Mouse (Mus musculus): ENCODE results near the gene Cyp1b1. TPM values are rescaled to one million over a fixed set of nuclear protein-coding genes. Genes with fewer than 3 reads are reported as not detected.

Gene Cyp1b1
- total RNA-seq, 2 experiments from 2014 or later, result 3.3 to 4.2 TPM

DNA sequence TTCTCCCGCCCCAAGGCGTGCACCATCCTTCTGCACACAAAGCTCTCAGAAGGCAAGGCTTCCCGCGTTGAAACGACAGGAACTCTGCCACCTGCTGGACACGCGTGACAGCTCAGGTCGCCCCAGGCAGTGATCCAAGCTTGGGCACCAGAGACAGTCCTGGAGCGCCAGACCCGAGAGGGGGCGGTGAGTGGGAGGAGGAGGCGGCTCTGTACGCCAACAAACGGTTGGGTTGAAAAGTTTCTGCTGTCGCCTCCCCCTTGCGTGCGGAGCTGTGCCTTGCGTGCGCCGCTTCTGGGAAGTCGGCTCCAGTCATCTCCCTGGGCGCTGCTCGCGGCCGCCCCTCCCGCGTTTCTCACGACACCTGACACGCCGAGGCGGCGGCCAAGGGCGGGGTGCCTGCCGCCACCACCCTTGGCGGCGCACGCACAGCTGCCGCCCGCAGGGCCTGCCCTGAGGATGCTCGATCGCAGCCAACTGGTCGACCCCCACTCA lies 835 bp upstream of the Cyp1b1 start:
- peak; percentile 83 to 87 for DNase-seq (ENCODE audit: low spot score in 2 of 2)
- intact Hi-C loops (cut with DNase I), result no loop called here

DNA sequence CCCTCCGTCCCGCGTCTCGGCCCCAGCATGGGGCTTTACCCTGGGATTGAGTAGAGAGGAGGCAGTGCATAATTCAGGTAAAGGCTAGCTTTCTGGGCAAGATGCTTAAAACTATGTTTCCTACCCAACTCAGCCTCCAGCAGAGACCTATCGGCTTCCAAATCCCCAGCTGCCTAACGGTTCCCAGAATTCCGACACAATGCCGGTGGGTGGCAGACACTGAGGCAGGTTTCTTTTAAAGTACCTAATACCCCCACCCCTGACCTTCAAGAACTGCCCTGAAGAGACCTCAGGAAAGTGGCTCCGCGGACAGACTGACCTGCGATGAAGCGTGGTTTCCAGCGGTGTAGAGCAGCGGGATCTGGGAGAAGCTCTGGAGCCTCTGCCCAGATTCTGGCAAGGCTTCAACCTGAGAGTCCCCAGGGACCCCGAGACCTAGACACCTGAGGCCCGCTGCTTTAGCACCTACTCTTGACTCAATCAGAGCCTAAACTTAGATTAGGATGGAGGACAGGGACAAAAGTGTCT lies 429 bp downstream of the Cyp1b1 start:
- DNase-seq (ENCODE audit: low spot score in 2 of 2), result no peak
- intact Hi-C loops (cut with DNase I), result no loop called here

DNA sequence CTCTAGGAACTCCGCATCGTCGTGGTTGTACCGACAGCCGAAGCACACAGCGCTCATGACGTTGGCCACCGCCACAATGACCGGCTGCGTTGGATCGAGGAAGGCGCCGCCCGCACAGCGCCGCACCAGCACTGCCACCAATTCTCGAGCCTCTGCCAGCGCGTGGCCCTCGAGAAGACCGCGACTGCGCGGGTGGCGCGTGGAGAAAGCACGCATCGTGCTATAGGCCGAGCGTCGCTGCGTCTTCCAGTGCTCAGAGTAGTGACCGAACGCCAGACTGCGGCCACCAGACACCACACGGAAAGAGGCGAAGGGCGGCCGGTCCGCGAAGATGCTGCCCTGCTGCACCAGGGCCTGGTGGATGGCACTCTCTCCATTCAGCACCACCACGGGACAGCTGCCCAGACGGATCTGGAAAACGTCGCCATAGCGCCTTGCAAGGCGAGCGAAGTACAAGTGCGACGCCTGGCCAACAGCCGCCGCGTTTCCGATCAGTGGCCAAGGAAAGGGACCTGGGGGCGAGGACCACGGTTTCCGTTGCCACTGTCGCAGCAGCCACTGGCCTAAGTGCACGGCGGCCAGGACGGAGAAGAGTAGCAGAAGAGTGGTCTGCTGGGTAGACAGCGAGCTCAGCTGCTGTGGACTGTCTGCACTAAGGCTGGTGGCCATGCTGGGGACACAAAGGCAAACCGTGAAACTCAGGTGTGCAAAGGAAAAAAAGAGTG lies 1.1 kb downstream of the Cyp1b1 start:
- no peak for DNase-seq (ENCODE audit: low spot score in 2 of 2)
- intact Hi-C loops (cut with DNase I), result no loop called here

DNA sequence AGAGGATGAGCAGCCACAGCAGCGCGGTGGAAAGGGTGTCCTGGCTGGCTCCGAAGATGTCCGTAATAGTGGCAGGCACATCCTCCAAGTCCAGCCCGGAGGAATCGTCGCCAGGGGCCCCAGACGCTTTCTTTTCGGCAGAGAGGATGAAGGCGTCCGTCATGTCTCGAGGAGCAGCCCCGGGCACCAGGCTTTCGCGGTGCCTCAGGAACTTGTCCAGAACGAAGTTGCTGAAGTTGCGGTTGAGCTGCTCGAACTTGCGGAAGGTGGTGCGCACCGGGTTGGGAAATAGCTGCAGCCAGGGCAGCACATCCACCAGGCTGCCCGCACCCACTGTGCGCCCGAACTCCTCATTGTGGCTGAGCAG lies 1.6 kb downstream of the Cyp1b1 start:
- intact Hi-C loops (cut with DNase I), result no loop called here
- DNase-seq (ENCODE audit: low spot score in 2 of 2), result no peak

DNA sequence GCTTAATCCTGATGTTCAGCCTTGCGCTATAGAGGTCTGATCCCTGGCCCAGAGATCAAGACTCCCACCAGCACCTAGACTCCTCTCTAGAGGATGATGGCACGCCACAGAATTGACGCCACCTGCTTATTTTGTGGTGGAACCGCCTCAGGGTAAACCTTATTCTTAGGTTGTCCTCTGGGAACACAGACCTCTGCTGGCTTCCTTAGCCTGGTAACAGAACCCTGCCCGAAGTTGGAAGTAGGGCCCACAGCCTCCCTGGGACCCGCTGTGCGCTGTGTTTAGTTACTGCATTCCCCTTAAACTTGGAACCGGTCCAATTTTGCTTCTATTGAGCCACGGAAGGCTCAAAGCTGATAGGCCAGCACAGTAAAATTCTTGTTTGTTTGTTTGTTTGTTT lies 2.3 kb downstream of the Cyp1b1 start:
- no peak for DNase-seq (ENCODE audit: low spot score in 2 of 2)
- intact Hi-C loops (cut with DNase I), result no loop called here

DNA sequence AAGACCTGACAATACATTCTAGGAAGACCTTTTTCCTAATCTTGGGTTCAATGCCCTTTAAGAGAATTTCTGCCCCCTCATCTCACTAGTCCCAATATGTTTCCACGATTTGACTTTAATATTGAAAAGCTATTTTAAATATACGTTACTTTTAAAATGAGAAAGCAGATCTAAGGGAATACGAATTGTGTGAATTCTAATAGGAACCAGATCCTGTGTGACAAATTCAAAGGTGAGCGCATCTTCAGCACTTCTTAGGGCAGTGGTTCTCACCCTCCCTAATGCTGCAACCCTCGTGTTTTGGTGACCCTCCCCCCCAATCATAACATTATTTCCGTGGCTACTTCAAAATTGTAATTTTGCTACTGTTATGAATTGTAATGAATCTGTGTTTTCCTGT lies 2.9 kb downstream of the Cyp1b1 start:
- intact Hi-C loops (cut with DNase I), result no loop called here
- no peak for DNase-seq (ENCODE audit: low spot score in 2 of 2)

DNA sequence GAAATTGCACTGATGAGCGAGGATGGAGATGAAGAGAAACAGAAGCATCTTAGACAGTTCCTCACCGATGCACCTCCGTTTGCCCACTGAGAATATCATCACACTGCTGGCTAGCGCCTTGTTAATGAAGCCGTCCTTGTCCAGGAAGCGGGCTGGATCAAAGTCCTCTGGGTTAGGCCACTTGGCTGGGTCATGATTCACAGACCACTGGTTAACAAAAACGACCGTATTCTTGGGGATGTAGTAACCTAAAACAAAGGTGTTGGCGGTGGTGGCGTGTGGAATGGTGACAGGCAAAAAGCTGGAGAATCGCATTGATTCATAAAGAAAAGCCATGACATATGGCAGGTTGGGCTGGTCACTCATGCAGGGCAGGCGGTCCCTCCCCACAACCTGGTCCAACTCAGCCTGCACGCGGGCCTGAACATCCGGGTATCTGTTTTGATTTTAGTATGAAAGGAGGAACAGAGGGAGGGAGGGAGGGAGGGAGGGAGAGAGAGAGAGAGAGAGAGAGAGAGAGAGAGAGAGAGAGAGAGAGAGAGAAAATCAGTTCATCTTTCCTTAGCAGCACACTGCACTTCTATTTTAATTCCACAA lies 4.5 kb downstream of the Cyp1b1 start:
- intact Hi-C loops (cut with DNase I), result no loop called here

DNA sequence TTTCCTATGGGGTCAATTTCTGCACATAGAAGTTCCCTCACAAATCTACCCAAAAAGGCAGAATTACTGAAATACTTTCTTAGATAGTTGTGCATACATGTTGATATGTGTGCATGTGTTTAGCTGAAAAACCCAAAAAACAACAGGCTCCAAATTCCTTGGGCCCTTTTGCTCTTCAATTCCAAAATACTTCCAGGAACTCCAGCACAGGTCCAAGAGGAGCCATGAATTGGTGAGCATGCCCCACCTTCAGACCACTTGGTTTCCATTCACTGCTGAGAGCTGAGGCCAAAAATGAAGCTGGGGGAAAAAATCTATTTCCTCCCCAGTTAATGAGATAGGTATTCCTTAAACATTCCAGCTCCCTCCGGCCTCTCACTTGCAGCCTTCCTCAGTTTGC lies 5.1 kb downstream of the Cyp1b1 start:
- DNase-seq (ENCODE audit: low spot score in 2 of 2), result no peak
- intact Hi-C loops (cut with DNase I), result no loop called here

More for the DNA sequence above, 4.5 kb downstream of the Cyp1b1 start:
- DNase-seq (ENCODE audit: low spot score in 2 of 2), result no peak

DNA sequence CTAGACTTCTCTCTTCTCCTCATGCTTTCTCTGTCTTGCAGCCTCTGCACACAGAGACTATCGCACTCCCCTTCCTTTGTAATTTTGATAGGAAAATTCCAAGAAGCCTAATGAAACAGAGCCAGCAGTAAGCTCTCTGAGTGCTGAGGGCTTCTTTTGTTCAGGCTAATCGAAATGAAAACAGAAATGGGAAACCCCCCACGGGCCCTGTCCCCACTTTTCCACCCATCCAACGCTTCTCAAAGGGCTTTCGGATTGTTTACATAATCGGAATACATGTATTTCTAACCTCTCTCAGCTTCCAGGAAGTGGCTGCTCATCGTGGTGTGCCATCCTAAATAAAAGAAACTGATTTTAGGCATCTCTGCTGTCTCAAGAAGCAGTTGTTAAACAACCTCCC lies 6.7 kb downstream of the Cyp1b1 start:
- intact Hi-C loops (cut with DNase I), result no loop called here
- no peak for DNase-seq (ENCODE audit: low spot score in 2 of 2)

DNA sequence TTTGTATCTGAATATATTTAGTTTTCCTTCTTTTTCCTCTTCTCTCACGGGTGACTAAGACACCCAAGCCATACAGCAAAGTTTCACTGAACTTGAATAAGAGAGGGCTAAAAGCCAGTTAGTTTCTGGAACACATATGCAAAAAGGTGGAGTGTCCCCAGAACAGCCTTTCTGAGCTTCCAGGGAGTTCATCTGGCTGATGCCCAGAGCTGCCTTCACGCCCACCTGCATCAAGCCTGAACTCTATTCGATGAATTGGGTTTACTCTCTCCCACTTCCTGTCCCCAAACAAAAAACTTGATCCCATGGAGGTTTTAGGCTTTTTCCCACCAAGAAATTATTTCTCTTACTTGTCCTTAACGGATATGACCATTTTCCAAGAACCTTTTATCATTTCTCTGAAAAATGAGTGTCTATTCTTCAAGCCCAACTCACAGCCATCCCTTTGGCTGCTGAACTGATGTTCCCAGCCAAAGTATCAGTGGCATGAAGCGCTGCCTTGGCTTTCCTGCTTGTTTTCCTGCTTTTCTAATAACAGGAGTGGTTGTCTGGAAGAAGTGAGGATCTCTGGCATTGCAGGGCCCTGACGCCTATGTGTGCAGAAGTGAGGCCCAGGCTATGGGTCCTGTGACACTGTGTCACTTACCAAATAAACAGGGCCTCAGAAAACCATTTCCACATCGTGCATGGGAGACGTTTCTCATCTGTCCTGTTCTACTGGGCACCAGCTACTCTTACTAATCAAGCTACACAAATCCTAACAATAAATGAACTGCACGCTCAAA lies 9.0 kb downstream of the Cyp1b1 start:
- intact Hi-C loops (cut with DNase I), result no loop called here
- no peak for DNase-seq (ENCODE audit: low spot score in 2 of 2)

DNA sequence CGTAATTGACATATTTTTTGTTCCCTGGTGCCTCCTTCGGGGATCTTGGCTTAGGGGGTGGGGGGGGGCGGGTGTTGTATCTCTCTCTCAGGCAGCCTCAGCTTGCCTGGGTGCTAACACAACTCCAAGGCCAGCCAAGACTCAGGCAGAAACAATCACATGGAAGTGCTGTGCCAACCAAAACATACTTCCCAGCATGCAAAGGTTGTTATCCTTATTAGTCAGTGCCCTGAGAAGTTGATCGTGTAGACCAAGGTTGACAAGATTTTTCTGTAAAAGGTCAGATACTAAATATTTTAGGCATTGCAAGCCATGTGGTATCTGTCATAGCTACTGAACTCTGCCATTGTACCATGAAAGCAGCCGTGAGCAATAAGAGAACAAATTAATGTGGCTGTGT lies 14.0 kb downstream of the Cyp1b1 start:
- intact Hi-C loops (cut with DNase I), result no loop called here
- DNase-seq (ENCODE audit: low spot score in 2 of 2), result no peak

DNA sequence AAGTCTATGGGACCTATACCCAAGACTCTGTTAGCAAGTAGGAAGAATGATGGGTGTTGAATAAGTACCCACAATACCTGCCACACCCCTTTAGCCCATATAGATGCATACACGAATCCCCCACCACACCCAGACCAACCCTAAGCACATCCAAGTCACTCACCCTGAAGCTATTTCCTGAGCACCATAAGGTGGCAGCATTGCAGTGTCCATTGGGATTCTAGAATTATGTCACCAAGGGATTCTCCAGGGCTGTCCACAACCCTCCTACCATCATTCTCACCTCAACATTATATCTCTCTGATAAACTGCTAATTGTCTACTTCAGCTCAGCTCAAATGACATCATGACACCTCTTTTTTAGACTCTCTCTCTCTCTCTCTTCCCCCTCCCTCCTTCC lies 15.7 kb downstream of the Cyp1b1 start:
- peak in 1 of 2 experiments; percentile 34 for DNase-seq (ENCODE audit: low spot score in 2 of 2)
- intact Hi-C loops (cut with DNase I), result no loop called here

DNA sequence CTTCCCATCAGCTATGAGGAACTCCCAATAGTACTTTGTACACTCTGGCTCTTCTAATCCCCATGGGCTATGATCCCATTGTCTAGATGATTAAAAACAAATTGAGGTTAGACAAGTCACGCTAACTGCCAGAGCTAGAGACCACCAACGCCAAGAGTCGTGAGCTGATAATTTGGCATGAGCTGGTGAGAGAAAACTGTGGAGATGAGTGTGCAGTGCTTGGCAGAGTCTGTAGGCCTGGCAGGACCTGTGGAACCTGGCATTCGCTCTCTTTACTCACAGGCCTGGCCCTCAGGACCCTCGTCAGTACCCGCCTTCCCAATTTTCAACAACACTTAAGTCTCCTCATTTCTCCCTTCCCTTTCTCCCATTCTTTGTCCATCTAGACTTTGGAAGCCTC lies 19.3 kb downstream of the Cyp1b1 start:
- intact Hi-C loops (cut with DNase I), result no loop called here
- no peak for DNase-seq (ENCODE audit: low spot score in 2 of 2)

DNA sequence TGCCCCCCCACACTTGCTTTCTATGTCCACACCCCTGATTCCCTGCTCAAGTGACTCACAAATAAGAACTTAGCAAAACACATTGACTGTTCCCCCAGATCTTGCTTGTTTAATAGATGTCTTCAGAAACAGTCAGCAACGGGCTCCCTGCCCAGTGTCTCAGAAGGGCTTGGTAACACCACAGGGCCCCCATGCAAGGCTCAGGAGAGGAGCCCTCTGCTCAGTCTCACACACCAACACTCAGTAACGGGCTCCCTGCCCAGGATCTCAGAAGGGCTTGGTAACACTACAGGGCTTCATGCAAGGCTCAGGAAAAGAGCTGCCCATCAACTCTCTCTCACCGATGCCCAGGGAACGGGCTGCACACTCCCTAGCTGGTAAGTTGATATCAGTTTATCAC lies 19.8 kb downstream of the Cyp1b1 start:
- DNase-seq (ENCODE audit: low spot score in 2 of 2), result no peak
- intact Hi-C loops (cut with DNase I), result no loop called here

DNA sequence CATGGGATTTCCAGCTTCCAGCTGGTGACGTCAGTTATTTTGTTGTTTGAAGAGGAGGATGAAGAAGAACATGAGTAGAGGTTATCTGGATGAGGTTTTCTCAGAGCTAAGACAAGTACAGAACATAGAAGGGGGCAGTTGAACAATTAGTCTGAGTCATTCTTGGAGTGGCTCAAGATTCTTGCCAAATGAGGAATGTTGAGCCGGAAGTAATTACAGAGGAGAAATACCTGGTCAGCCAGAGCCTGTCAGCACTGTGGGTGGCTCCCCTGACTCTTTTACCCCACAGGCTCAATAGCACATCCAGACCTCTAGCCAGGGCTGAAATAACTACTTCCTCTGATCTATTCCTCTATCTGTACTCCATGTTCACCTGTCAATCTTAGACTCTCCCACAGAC lies 44.0 kb downstream of the Cyp1b1 start:
- DNase-seq (ENCODE audit: low spot score in 2 of 2), result no peak
- intact Hi-C loops (cut with DNase I), result no loop called here

DNA sequence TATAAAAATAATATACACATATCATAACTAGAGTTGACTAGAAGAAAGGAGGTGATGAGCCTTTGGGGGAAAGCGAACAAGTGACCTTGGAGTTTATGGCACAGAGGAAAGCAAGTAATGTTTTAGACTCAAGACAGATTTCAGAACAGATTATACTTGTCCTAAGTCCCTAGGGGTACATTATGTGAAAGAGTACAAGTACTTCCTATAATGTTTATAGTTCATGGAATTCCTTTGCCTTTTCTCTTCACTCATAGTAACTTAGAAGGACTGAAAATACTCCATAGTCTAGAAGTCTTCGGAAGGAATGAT lies 50.8 kb downstream of the Cyp1b1 start:
- no peak for DNase-seq (ENCODE audit: low spot score in 2 of 2)
- intact Hi-C loops (cut with DNase I), result no loop called here

DNA sequence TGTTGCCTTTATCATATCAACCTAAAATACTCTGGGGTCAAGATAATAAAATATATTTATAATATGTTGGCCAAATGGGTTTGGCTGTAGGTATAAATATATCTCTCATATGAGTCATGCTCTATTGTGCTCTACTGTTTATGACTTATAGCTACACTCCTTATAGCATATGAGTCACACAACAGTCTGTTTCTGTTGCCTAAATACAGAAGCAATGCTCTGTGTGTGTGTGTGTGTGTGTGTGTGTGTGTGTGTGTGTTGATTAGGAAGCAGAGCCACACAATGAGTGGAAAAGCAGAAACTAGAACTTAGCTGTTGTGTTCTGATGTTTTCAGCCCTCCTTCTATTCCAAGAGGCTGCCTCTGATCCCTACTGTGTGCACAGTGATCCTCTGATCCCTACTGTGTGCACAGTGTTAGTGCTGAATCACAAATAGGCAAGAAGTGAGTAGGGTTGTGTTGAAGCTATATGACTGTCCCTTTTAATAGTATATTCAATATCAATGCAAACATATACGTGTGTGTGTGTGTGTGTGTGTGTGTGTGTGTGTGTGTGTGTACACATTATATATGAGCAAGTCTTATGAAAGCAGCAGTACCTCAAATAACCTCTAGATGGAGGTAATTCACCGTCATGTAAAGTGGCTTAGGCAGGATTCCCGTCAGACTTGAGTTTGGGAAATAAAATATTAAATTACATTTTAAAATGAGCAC lies 51.3 kb downstream of the Cyp1b1 start:
- intact Hi-C loops (cut with DNase I), result no loop called here
- DNase-seq (ENCODE audit: low spot score in 2 of 2), result peak; percentile 51 to 76

DNA sequence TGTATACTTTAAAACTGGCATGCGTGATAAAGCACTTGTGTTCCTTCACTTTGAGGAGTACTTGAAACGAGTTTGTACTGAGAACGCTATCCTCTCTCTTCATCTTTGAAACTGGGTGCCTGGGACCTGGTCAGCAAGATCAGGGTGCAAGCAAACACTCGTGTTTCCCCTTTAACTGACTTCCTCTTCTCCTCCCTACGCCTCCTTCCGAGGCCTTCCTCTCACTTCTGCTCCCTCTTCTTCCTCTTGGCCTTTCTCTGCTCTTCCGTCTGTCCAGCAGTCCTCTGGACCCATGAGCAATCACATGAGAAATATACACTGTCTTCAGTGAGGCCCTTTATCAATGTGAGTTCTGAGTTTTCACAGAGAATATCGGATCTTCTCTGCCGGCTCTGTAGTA lies 53.0 kb downstream of the Cyp1b1 start:
- intact Hi-C loops (cut with DNase I), result loop anchor here (2.0 kb wide), 1 partner anchor 179 kb away; no protein-coding TSS in a partner anchor
- no peak for DNase-seq (ENCODE audit: low spot score in 2 of 2)

DNA sequence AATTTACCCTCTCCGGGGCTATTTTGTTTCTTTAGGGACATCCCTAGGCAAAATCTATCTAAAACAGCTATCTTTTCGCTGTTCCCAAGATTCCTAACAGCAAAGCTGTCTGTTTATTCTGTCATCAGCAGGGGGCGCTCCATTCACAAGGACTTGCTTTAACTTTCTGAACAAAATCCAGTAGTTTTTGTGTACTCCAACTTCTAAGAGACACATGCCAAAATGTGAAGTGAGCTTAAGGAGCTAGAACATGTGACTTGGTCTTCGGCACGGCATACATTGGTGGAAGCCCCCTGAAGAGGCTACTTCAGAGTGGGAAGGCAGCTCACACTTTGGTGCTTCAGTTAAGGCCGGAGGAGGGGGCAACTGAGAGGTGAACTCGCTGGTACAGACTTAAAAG lies 53.5 kb downstream of the Cyp1b1 start:
- intact Hi-C loops (cut with DNase I), result loop anchor here (2.0 kb wide), 1 partner anchor 179 kb away; no protein-coding TSS in a partner anchor
- DNase-seq (ENCODE audit: low spot score in 2 of 2), result peak; percentile 71 to 84

DNA sequence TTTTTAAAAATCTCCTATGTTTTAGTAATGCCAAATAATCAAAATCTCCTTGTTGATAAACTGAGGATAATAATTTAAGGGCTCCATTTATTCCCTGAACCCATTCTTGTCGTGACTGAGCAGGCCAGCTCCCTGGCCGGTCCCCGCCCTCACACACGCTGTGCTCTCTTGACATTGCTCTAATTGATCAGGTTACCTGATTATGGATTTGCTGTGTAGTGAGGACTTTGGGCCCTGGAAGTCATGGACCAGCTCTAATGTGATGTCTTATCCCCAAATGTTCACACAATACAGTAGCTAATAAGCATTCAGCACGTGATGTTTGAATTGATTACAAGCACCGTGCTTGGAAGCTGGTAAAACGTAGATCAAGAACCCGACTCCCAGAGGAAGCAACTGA lies 56.0 kb downstream of the Cyp1b1 start:
- intact Hi-C loops (cut with DNase I), result no loop called here
- no peak for DNase-seq (ENCODE audit: low spot score in 2 of 2)
